Mouse (Mus musculus): Measurements from ENCODE around the gene Gm13287.
"Not testable (repeated sequence)": the region's sequence is repeated elsewhere in the genome, so short reads cannot be mapped to it uniquely, and the experiment has no call there.

Gm13287 gene

DNA sequence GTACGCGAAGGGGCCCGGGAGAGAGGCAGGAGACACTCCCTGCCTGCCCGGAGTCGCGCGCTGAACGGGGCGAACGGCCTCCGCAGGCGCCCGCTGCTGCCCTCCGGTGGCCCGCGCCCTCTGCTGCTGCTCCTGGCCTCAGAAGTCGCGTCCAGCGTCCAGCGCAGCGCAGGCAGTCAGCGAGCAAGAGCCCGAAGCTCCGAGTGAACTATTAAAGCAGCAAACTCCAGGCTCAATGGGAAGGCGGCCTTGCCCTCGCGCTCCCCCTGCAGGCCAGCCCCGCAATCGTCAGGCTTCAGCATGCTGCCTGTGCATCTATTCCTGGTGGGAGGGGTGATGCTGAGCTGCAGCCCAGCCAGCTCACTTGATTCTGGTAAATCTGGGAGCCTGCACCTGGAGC lies at the start of gene Gm13287:
Gene Gm13287, plus strand, starts transcription at position 301 of the 400 bp plus-strand sequence.
- DNase-seq (ENCODE audit: extremely low read depth, low read depth, low spot score): not testable (repeated sequence)

DNA sequence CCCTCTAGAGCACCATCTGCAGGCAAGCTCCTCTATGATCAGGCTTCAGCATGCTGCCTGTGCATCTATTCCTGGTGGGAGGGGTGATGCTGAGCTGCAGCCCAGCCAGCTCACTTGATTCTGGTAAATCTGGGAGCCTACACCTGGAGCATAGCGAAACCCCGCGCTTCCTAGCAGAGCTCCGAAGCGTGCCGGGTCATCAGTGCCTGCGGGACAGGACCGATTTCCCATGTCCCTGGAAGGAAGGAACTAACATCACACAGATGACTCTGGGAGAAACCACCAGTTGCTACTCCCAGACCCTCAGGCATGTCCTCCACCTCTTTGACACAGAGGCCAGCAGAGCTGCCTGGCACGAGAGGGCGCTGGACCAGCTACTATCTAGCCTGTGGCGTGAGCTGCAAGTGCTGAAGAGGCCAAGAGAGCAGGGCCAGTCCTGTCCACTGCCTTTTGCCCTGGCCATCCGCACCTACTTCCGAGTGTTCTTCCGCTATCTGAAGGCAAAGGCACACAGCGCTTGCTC lies 48.2 kb upstream of the Gm13287 start, which contains the start of gene Gm13271:
Gene Gm13271, plus strand, starts transcription at position 51 of the 523 bp plus-strand sequence.
- not testable (repeated sequence) for DNase-seq (ENCODE audit: extremely low read depth, low read depth, low spot score)

DNA sequence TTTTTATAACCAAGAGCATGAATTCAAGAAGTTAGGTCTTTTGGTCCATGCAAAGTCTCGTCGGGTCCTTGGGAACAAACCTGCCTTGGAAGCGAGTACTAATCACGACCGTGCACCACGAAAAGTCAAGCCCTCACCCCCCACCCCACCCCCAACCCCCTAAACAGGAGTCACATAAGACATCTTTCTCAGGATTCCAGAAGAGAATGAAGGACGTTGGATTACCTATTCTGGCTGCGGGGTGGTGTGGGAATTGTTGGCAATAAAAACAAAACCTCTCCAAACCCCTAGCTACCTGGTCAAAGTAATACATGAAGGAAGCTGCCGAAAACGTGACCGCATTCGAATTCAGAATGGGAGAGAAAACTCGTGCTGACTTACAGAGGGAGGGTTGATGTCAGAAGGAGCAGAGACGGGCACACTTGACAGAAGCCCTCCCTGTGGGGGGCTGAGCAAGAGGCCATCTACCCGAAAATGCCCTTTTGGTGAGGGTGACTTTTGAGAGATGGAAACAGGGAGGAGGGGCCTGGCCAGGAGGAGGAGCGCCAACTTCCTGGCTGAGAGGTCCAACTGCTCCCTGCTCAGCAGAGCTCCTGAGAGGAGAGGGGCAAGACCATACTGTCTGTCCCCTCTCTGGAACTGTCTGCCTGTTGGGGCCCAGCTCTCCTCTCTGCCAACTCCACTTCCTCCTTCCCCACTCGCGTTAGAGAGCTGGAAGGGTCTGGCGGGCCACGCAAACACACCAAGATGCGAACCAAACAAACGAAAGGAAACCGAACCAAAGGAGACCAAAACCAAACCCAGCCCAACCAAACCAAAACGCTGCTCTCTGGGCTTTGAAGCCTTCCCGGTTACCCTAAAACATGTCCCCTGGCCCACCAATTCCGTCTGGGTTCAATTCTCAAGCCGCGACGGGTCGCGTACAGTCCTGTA lies 46.2 kb upstream of the Gm13287 start:
- not testable (repeated sequence) for DNase-seq (ENCODE audit: extremely low read depth, low read depth, low spot score)

GRCm38 (mm10) chr4:88757628-88758031 lies 45.4 kb upstream of the Gm13287 start:
- DNase-seq (ENCODE audit: extremely low read depth, low read depth, low spot score): not testable (repeated sequence)

DNA sequence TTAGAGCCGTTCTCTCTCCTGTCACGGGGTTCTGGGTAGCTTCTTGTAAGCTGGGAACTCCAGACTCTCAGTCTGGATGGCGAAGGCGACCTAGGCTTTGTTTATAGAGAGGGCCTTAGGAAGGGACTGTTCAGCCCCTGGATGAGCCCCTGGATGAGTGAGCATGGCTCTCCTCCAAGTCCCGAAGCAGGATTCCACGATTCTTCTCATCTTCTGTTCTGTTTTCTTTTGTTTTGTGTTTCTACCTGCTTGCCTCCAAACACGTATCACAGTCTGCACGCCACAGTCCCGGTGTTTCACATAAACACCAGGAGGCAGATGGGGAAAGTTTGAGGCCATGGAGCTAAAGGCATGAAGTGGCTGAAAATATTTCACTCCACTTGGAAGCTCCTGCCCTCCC lies 44.3 kb upstream of the Gm13287 start:
- not testable (repeated sequence) for DNase-seq (ENCODE audit: extremely low read depth, low read depth, low spot score)

GRCm38 (mm10) chr4:88759610-88760268 lies 43.3 kb upstream of the Gm13287 start, which contains the start of gene Gm13283:
TSS of gene Gm13283 (plus strand) at chr4:88760119.
- not testable (repeated sequence) for DNase-seq (ENCODE audit: extremely low read depth, low read depth, low spot score)

GRCm38 (mm10) chr4:88760431-88760830 lies 42.6 kb upstream of the Gm13287 start:
- not testable (repeated sequence) for DNase-seq (ENCODE audit: extremely low read depth, low read depth, low spot score)

- DNase-seq (ENCODE audit: extremely low read depth, low read depth, low spot score): not testable (repeated sequence)
These were observed 41.3 kb upstream of the Gm13287 start for GRCm38 (mm10) chr4:88761776-88762175.

DNA sequence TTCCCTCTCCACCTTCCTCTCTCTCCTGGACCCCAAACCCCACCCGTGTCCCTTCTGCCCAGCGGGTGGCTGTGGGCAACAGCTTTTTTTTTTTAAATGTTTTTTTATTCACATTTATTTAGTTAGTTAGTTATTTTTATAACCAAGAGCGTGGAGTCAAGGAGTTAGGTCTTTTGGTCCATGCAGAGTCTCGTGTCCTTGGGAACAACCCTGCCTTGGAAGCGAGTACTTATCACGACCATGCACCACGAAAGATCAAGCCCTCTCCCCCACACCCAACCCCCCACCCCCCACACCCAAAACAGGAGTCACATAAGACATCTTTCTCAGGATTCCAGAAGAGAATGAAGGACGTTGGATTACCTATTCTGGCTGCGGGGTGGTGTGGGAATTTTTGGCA lies 40.7 kb upstream of the Gm13287 start:
- not testable (repeated sequence) for DNase-seq (ENCODE audit: extremely low read depth, low read depth, low spot score)

DNA sequence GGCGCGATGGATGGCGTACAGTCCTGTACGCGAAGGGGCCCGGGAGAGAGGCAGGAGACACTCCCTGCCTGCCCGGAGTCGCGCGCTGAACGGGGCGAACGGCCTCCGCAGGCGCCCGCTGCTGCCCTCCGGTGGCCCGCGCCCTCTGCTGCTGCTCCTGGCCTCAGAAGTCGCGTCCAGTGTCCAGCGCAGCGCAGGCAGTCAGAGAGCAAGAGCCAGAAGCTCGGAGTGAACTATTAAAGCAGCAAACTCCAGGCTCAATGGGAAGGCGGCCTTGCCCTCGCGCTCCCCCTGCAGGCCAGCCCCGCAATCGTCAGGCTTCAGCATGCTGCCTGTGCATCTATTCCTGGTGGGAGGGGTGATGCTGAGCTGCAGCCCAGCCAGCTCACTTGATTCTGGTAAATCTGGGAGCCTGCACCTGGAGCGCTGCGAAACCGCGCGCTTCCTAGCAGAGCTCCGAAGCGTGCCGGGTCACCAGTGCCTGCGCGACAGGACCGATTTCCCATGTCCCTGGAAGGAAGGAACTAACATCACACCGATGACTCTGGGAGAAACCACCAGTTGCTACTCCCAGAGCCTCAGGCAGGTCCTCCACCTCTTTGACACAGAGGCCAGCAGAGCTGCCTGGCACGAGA lies 39.6 kb upstream of the Gm13287 start:
- not testable (repeated sequence) for DNase-seq (ENCODE audit: extremely low read depth, low read depth, low spot score)

DNA sequence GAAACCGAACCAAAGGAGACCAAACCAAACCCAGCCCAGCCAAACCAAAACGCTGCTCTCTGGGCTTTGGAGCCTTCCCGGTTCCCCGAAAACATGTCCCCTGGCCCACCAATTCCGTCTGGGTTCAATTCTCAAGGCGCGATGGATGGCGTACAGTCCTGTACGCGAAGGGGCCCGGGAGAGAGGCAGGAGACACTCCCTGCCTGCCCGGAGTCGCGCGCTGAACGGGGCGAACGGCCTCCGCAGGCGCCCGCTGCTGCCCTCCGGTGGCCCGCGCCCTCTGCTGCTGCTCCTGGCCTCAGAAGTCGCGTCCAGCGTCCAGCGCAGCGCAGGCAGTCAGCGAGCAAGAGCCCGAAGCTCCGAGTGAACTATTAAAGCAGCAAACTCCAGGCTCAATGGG lies 29.5 kb upstream of the Gm13287 start, which contains the start of gene Gm13290:
Gene Gm13290, plus strand, starts transcription at position 301 of the 400 bp plus-strand sequence.
- not testable (repeated sequence) for DNase-seq (ENCODE audit: extremely low read depth, low read depth, low spot score)

- not testable (repeated sequence) for DNase-seq (ENCODE audit: extremely low read depth, low read depth, low spot score)
These were observed 26.4 kb upstream of the Gm13287 start, which contains the start of gene Gm13289 for GRCm38 (mm10) chr4:88776622-88777021. TSS of gene Gm13289 (plus strand) at chr4:88776922.

GRCm38 (mm10) chr4:88779550-88779949 lies 23.5 kb upstream of the Gm13287 start, which contains the start of gene Gm13272:
TSS of gene Gm13272 (plus strand) at chr4:88779850.
- not testable (repeated sequence) for DNase-seq (ENCODE audit: extremely low read depth, low read depth, low spot score)

DNA sequence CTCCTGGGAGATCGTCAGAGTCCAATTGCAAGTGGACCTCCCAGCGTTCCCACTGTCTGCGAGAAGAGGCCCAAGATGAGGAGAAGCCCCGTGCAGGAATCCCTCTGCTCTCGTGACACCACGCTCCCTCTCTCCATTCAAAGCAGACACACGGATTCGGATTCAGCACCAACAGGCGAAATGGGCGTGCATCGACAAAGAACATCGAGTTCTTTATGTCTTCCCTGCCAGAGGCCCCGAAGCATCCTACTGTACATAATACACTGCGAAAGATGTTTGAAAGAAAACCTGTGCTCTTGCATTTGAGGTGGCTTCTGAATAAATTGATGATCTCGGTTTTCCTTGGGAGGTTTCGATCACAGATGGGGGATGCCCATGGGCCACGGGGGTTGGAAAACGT lies 22.7 kb upstream of the Gm13287 start:
- DNase-seq (ENCODE audit: extremely low read depth, low read depth, low spot score): not testable (repeated sequence)

DNA sequence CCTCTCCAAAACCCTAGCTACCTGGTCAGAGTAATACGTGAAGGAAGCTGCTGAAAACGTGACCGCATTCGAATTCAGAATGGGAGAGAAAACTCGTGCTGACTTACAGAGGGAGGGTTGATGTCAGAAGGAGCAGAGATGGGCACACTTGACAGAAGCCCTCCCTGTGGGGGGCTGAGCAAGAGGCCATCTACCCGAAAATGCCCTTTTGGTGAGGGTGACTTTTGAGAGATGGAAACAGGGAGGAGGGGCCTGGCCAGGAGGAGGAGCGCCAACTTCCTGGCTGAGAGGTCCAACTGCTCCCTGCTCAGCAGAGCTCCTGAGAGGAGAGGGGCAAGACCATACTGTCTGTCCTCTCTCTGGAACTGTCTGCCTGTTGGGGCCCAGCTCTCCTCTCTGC lies 21.2 kb upstream of the Gm13287 start, which contains the start of gene Ifnz:
Gene Ifnz, plus strand, starts transcription at position 301 of the 400 bp plus-strand sequence.
- DNase-seq (ENCODE audit: extremely low read depth, low read depth, low spot score): not testable (repeated sequence)

DNA sequence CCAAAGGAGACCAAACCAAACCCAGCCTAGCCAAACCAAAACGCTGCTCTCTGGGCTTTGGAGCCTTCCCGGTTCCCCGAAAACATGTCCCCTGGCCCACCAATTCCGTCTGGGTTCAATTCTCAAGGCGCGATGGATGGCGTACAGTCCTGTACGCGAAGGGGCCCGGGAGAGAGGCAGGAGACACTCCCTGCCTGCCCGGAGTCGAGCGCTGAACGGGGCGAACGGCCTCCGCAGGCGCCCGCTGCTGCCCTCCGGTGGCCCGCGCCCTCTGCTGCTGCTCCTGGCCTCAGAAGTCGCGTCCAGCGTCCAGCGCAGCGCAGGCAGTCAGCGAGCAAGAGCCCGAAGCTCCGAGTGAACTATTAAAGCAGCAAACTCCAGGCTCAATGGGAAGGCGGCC lies 20.7 kb upstream of the Gm13287 start:
- DNase-seq (ENCODE audit: extremely low read depth, low read depth, low spot score): not testable (repeated sequence)

GRCm38 (mm10) chr4:88785409-88785808 lies 17.6 kb upstream of the Gm13287 start, which contains the start of gene Gm13276:
TSS of gene Gm13276 (plus strand) at chr4:88785709.
- not testable (repeated sequence) for DNase-seq (ENCODE audit: extremely low read depth, low read depth, low spot score)

DNA sequence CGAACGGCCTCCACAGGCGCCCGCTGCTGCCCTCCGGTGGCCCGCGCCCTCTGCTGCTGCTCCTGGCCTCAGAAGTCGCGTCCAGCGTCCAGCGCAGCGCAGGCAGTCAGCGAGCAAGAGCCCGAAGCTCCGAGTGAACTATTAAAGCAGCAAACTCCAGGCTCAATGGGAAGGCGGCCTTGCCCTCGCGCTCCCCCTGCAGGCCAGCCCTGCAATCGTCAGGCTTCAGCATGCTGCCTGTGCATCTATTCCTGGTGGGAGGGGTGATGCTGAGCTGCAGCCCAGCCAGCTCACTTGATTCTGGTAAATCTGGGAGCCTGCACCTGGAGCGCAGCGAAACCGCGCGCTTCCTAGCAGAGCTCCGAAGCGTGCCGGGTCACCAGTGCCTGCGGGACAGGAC lies 14.7 kb upstream of the Gm13287 start, which contains the start of gene Gm13277:
Gene Gm13277, plus strand, starts transcription at position 231 of the 400 bp plus-strand sequence.
- DNase-seq (ENCODE audit: extremely low read depth, low read depth, low spot score): not testable (repeated sequence)

GRCm38 (mm10) chr4:88791250-88791649 lies 11.8 kb upstream of the Gm13287 start, which contains the start of gene Gm13278:
TSS of gene Gm13278 (plus strand) at chr4:88791550.
- DNase-seq (ENCODE audit: extremely low read depth, low read depth, low spot score): not testable (repeated sequence)
